Mouse (Mus musculus) forelimb bud, embryonic 11.5 days (tissue): ENCODE results near the gene Clstn3.
"Not testable (repeated sequence)": the region's sequence is repeated elsewhere in the genome, so short reads cannot be mapped to it uniquely, and the experiment has no call there.

Experiments
- DNase-seq: peaks from one replicate; pipeline ENCODE4 v3.0.0-alpha.2; 2012; ENCODE audit warnings: low read depth, low spot score

Clstn3 gene

GRCm38 (mm10) chr6:124414150-124414926 is 50.3 kb downstream of the Clstn3 start:
- peak; percentile 16 for DNase-seq

- peak; percentile 2 for DNase-seq
Measured at GRCm38 (mm10) chr6:124413770-124414149, 50.8 kb downstream of the Clstn3 start.

GRCm38 (mm10) chr6:124408355-124408754 is 56.2 kb downstream of the Clstn3 start:
- no peak for DNase-seq

- no peak for DNase-seq
Measured at GRCm38 (mm10) chr6:124407180-124407579, 57.4 kb downstream of the Clstn3 start.

GRCm38 (mm10) chr6:124406326-124406725 is 58.3 kb downstream of the Clstn3 start:
- DNase-seq: no peak

GRCm38 (mm10) chr6:124399738-124400137 is 64.9 kb downstream of the Clstn3 start:
- DNase-seq: no peak

GRCm38 (mm10) chr6:124394991-124395390 is 69.6 kb downstream of the Clstn3 start:
- not testable (repeated sequence) for DNase-seq
